Mouse (Mus musculus) kidney, postnatal 4 days (tissue): ENCODE measurements around the gene Pfkm.

Source experiments
- DNase-seq, 2 experiments: peaks; one replicate each; pipeline ENCODE4 v3.0.0; 2021; ENCODE audit warnings: mixed read lengths in 2 of 2

Pfkm gene

DNA sequence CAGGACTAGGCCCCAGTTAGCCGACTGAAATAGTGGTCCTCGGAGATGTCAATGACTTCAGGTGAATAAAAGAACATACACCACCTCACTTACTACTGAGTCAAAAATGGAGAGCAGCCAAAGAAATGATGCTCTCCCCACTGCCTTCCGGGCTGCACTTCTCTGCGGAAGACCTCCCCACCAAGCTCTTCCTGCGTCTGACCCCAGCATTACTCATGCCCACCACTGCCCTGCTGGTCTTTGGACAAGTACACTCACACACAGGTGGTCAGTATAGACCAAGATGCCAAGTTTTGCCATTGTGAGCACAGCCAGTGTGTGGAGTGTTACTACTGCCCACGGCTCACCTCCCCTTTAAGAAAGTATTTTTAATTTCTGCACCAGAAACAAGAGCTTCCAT, 10.0 kb downstream of the Pfkm start:
- DNase-seq, result no peak

DNA sequence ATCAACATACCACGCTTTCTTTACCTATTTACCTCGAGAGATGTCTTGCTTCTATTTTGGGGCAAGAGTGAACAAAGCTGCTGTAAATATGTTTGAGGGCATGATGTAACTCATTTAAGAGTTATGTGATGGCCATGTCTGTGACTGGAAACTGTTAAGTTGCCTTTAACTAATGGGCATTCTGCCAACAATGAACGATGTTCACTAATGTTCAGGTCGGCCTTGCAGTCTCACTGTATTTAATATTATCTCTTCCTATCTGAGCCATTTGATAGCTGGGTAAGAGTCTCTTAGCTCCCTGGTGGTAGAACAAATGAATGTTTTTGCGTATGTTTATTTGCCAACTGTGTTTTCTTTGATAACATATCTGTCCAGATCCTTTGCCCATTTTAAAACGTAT, 14.1 kb downstream of the Pfkm start:
- no peak for DNase-seq

- peak in 1 of 2 experiments; percentile 23 for DNase-seq
Observed at GRCm38 (mm10) chr15:98107230-98107629, 14.8 kb downstream of the Pfkm start.

GRCm38 (mm10) chr15:98107703-98108296, 15.4 kb downstream of the Pfkm start:
- DNase-seq, result no peak

- DNase-seq, result peak; percentile 84 to 91
Observed at GRCm38 (mm10) chr15:98108297-98109152, 16.1 kb downstream of the Pfkm start.

GRCm38 (mm10) chr15:98111791-98112190, 19.4 kb downstream of the Pfkm start:
- no peak for DNase-seq

- DNase-seq, result no peak
Observed at GRCm38 (mm10) chr15:98114098-98114851, 21.9 kb downstream of the Pfkm start.

DNA sequence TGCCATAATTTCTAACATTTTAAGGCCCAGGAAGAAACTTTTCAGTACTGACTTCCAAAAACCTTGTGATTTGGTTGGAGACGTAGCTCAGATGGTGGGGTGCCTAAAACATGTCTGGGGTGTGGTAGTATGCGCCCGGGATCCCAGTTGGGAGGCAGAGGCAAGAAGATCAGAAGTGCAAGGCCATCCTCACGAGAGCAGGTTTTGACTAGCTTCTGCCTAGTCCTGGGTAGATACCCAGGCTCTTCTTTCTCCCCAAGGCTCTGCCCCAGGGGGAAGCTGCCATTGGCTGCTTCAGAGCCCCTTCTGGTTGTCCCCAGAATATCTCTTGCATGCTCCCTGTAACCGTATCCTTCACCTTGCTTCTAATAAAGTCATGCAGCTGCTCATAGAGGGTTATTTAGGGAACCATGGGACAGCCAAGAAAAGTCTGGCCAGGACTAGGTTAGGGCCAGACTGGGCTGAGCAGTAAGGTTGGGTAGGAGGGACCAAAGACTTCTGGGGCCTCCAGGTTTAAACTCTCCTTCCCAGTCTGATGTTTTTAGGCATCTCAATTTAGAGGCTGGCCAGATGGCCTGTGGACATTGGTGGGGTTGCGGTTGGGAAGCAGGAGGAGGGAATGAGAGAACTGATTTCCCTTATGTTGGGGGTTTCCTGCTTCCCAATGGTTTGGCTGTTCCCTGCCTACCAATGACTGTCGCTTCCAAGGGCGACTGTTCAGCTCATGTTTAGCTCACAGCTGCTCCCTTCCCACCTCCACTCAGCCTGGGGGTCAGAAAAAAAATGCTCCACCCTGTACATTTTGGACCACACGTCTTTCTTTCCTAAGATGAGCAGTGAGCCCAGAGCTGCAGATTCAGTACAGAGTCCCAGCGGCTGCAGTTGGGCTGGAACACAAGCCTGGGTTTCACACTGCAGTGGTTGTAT, 22.7 kb downstream of the Pfkm start:
- DNase-seq, result no peak

GRCm38 (mm10) chr15:98115779-98116163, 23.4 kb downstream of the Pfkm start:
- DNase-seq, result no peak

DNA sequence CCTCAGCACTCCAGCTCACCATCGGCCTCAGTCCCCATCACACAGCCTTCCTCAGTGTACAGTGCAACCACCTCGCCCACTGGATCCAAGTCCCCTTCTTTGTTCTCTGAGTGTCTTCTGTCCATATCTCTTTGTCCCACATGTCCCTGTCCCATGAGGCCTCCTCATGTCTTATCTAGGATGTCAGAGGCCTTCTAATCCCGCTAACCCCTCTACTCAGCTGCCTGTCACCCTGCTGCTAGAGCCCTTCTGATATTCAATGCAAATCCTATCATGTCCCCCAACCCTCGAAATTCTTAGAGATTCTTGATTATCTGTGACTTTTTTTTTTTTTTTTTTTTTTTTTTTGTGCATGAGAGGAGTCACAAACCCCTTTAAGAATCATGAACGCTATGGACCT, 23.9 kb downstream of the Pfkm start:
- DNase-seq, result no peak

GRCm38 (mm10) chr15:98119363-98119762, 27.0 kb downstream of the Pfkm start:
- no peak for DNase-seq

DNA sequence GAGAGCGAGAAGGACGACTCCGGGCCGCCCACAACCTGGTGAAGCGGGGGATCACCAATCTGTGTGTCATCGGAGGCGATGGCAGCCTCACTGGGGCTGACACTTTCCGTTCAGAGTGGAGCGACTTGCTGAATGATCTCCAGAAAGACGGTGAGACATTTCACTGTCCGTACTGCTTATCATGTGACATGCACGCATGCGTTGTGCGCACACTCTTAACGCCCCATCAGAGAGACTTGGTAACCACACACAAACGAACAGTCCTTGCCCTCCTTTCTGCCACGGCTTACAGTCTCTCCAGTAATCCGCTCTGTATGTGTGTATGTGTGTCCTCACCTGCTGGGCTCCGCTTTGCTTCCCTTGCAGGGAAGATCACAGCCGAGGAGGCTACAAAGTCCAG, 28.4 kb downstream of the Pfkm start:
- no peak for DNase-seq

GRCm38 (mm10) chr15:98131001-98131400, 38.6 kb downstream of the Pfkm start:
- DNase-seq, result no peak

- DNase-seq, result no peak
Observed at GRCm38 (mm10) chr15:98131451-98131850, 39.1 kb downstream of the Pfkm start.

- DNase-seq, result no peak
Observed at GRCm38 (mm10) chr15:98131942-98132655, 39.7 kb downstream of the Pfkm start.

GRCm38 (mm10) chr15:98133471-98133870, 41.1 kb downstream of the Pfkm start:
- no peak for DNase-seq

GRCm38 (mm10) chr15:98134034-98134433, 41.6 kb downstream of the Pfkm start:
- no peak for DNase-seq

DNA sequence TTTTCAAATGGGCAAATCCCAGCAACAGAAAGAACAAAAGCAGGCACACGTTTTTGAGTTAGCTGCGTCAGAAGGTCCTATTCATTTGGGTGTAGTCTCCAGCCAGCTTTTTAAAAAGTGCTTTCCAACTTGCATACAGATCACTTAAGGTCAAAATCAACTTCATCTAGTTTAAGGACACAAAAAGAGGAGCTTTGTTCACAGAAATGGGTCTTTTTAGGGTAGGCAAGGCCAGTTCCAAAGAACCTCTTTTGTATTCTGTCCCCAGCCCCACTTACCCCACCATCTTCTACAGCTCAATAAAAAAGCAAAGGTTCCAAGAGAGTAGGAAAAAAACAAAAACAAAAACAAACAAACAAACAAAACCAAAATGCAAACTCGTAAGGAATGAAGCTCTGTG, 42.3 kb downstream of the Pfkm start:
- no peak for DNase-seq

GRCm38 (mm10) chr15:98135671-98136070, 43.3 kb downstream of the Pfkm start:
- no peak for DNase-seq

DNA sequence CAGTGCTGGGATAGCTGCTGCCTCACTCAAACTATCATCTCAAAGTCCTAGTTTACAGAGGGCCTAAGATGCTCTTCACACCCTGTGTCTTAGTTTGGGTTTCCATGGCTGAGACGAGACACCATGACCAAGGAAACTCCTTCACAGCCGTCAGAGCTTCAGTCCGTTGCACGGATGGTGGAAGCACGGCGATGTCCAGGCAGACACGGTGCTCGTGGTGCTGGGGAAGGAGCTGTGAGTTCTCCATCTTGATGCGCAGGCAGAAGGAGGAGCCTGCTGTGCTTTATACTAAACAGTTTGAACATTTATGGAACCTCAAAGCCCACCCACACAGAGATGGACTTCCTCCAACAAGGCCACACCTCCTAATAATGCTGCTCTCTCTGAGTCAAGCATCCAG, 44.5 kb downstream of the Pfkm start:
- DNase-seq, result no peak

GRCm38 (mm10) chr15:98139763-98140162, 47.4 kb downstream of the Pfkm start:
- no peak for DNase-seq

- no peak for DNase-seq
Observed at GRCm38 (mm10) chr15:98140809-98141208, 48.4 kb downstream of the Pfkm start.
